Mouse (Mus musculus): ENCODE measurements around the gene St6gal2. TPM values are rescaled to one million over a fixed set of nuclear protein-coding genes. Genes with fewer than 3 reads are reported as not detected.

Gene St6gal2
- polyA plus RNA-seq (2014; fragmentation: Nextera tagmentation; extraction: Ambion mirVana), result 1.7 and 2.2 TPM in 2 replicates

- H3K27me3 ChIP-seq (ENCODE audit: insufficient read depth, low read length), result peaks cover 29% of the 10 kb centered on the region
- no peaks in the 10 kb centered on the region for H3K9me3 ChIP-seq (ENCODE audit: low read depth, low read length)
- no peak within 1 kb of the TSS for H3K27ac ChIP-seq (ENCODE audit: low read depth)
These were observed at the start of gene St6gal2 for GRCm38 (mm10) chr17:55445250-55446184. Gene St6gal2 (plus strand): TSS chr17:55445382.

DNA sequence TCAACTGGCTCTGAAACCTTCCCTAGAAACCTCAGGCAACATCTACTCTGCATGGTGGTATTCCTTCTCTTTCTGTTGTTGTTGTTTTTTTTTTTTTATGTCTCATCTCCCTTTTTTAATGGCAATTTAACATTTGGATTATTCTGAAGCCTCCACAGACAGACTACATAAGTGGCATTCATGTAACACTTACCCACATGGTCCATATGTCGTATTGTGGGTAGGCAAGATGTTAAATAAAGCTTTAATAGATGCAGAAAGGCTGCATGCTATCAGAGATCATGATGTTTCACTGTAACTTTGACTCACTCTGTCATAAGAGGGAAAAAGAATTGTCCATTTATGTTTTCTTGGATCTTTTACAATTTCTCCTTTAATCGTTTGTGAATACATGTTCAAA is 39.1 kb upstream of the St6gal2 start:
- TF ChIP-seq CTCF (IDR thresholded peaks at IDR 0.05; ENCODE audit: low read depth), result no peak
- H3K9me3 ChIP-seq (ENCODE audit: low read depth, low read length), result no peaks in the 10 kb centered on the region
- no peak overlapping the region for H3K4me2 ChIP-seq
- ATAC-seq (ENCODE audit: insufficient read depth), result no peak
- DNase-seq, result no peak
- H3K9ac ChIP-seq, result no peak overlapping the region
- H3K27ac ChIP-seq (ENCODE audit: low read depth), result no peak overlapping the region
- WGBS, result 85% methylated on average over 2 of the region's 2 CpGs
- H3K27me3 ChIP-seq (ENCODE audit: insufficient read depth, low read length), result no peaks in the 10 kb centered on the region
- H3K4me1 ChIP-seq (ENCODE audit: insufficient read depth), result no peaks in the 10 kb centered on the region
- H3K4me3 ChIP-seq (ENCODE audit: low read depth, low read length), result no peak overlapping the region
- no peaks in the 10 kb centered on the region for H3K36me3 ChIP-seq (ENCODE audit: insufficient read depth)

More at GRCm38 (mm10) chr17:55445250-55446184, at the start of gene St6gal2:
- TF ChIP-seq CTCF (IDR thresholded peaks at IDR 0.05; ENCODE audit: low read depth), result no peak
- under 1% methylated on average over 84 of the region's 84 CpGs for WGBS
- DNase-seq, result peak; percentile 59
- H3K4me1 ChIP-seq (ENCODE audit: insufficient read depth), result no peaks in the 10 kb centered on the region
- peak within 1 kb of the TSS; percentile 51 for H3K4me3 ChIP-seq (ENCODE audit: low read depth, low read length)
- peak; percentile 89 for ATAC-seq (ENCODE audit: insufficient read depth)
- peak within 1 kb of the TSS; percentile 54 for H3K9ac ChIP-seq
- H3K4me2 ChIP-seq, result peak within 1 kb of the TSS; percentile 98
- no peaks in the 10 kb centered on the region for H3K36me3 ChIP-seq (ENCODE audit: insufficient read depth)

DNA sequence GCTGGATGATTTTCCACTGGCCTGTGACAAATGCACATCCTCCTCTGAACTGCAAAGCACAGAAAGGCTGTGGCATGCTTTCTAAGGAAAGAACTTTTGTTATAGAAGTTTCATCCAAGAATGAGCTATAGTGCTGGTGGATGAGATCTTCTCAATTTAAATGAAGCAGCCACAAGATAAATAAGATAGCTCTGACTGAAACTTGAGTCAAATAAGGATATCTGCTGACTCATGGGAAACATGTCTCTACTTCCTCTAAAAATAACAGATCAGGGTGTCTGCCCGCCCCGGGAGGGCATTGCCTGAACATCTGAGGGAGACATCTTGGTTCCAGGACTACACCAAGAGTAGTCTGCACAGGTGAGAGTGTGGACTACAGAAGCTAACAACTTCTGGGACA is 28.7 kb upstream of the St6gal2 start:
- H3K9ac ChIP-seq, result no peak overlapping the region
- no peaks in the 10 kb centered on the region for H3K9me3 ChIP-seq (ENCODE audit: low read depth, low read length)
- H3K36me3 ChIP-seq (ENCODE audit: insufficient read depth), result no peaks in the 10 kb centered on the region
- no peak for TF ChIP-seq CTCF (IDR thresholded peaks at IDR 0.05; ENCODE audit: low read depth)
- WGBS, result 80% methylated on average over 2 of the region's 2 CpGs
- H3K4me2 ChIP-seq, result no peak overlapping the region
- H3K27ac ChIP-seq (ENCODE audit: low read depth), result no peak overlapping the region
- no peaks in the 10 kb centered on the region for H3K27me3 ChIP-seq (ENCODE audit: insufficient read depth, low read length)
- H3K4me1 ChIP-seq (ENCODE audit: insufficient read depth), result no peaks in the 10 kb centered on the region
- H3K4me3 ChIP-seq (ENCODE audit: low read depth, low read length), result no peak overlapping the region
- ATAC-seq (ENCODE audit: insufficient read depth) (no peak), DNase-seq (no peak)

- H3K27me3 ChIP-seq (ENCODE audit: insufficient read depth, low read length), result peaks cover 29% of the 10 kb centered on the region
- ATAC-seq (ENCODE audit: insufficient read depth) (peak; percentile 72; the same call in 1 of the 2 replicates), DNase-seq (peak; percentile 24)
- H3K9ac ChIP-seq, result peak overlapping the region; percentile 54
- H3K4me3 ChIP-seq (ENCODE audit: low read depth, low read length), result peak overlapping the region; percentile 51
- no peaks in the 10 kb centered on the region for H3K36me3 ChIP-seq (ENCODE audit: insufficient read depth)
- under 1% methylated on average over 6 of the region's 6 CpGs for WGBS
- H3K4me1 ChIP-seq (ENCODE audit: insufficient read depth), result no peaks in the 10 kb centered on the region
- no peak overlapping the region for H3K27ac ChIP-seq (ENCODE audit: low read depth)
- no peak for TF ChIP-seq CTCF (IDR thresholded peaks at IDR 0.05; ENCODE audit: low read depth)
- H3K4me2 ChIP-seq, result peak overlapping the region; percentile 98
- H3K9me3 ChIP-seq (ENCODE audit: low read depth, low read length), result no peaks in the 10 kb centered on the region
These were observed 974 bp downstream of the St6gal2 start for GRCm38 (mm10) chr17:55446185-55446527.

DNA sequence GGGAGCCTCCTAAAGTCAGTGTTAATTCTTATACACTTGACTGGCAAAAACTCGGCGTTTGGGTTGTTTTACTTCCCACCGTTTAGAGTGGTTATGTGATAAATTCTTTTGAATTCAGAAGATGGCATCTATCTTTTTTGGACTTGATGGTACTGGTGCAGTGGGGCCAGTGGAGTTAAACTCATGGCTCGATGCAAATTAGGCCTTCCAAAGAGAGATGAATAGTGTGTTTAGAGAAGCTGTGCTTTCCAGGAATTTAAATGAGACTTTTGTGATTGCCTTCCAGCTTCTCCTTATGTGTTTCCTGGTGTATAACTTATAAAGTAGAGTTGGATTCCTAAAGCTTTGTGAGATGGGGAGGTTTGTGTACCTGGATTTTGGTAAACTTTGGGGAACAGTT is 1.5 kb downstream of the St6gal2 start:
- no peak overlapping the region for H3K9ac ChIP-seq
- 10% methylated on average over 4 of the region's 4 CpGs for WGBS
- H3K4me2 ChIP-seq, result no peak overlapping the region; the same call in 1 of the 2 replicates
- H3K27me3 ChIP-seq (ENCODE audit: insufficient read depth, low read length), result peaks cover 29% of the 10 kb centered on the region
- no peaks in the 10 kb centered on the region for H3K36me3 ChIP-seq (ENCODE audit: insufficient read depth)
- ATAC-seq (ENCODE audit: insufficient read depth), result no peak
- no peak for TF ChIP-seq CTCF (IDR thresholded peaks at IDR 0.05; ENCODE audit: low read depth)
- H3K4me3 ChIP-seq (ENCODE audit: low read depth, low read length), result no peak overlapping the region
- no peaks in the 10 kb centered on the region for H3K4me1 ChIP-seq (ENCODE audit: insufficient read depth)
- H3K27ac ChIP-seq (ENCODE audit: low read depth), result no peak overlapping the region
- H3K9me3 ChIP-seq (ENCODE audit: low read depth, low read length), result no peaks in the 10 kb centered on the region
- DNase-seq, result no peak

GRCm38 (mm10) chr17:55450943-55451342 is 5.8 kb downstream of the St6gal2 start:
- Histone ChIP-seq H3K27me3 (ENCODE audit: insufficient read depth, low read length) (0 out of 2 replicates have a peak, but pooled peaks cover 9% of the 10 kb centered on the region), H3K4me2 (no peak overlapping the region), H3K9me3 (ENCODE audit: low read depth, low read length) (no peaks in the 10 kb centered on the region), H3K4me1 (ENCODE audit: insufficient read depth) (no peaks in the 10 kb centered on the region), H3K27ac (ENCODE audit: low read depth) (no peak overlapping the region), H3K4me3 (ENCODE audit: low read depth, low read length) (no peak overlapping the region), H3K9ac (no peak overlapping the region), H3K36me3 (ENCODE audit: insufficient read depth) (no peaks in the 10 kb centered on the region)
- no peak for DNase-seq
- WGBS, result 54% methylated on average over 2 of the region's 2 CpGs
- TF ChIP-seq CTCF (IDR thresholded peaks at IDR 0.05; ENCODE audit: low read depth), result no peak
- no peak for ATAC-seq (ENCODE audit: insufficient read depth)

- Histone ChIP-seq H3K9me3 (ENCODE audit: low read depth, low read length) (no peaks in the 10 kb centered on the region), H3K4me1 (ENCODE audit: insufficient read depth) (no peaks in the 10 kb centered on the region), H3K36me3 (ENCODE audit: insufficient read depth) (no peaks in the 10 kb centered on the region), H3K9ac (no peak overlapping the region), H3K27me3 (ENCODE audit: insufficient read depth, low read length) (no peaks in the 10 kb centered on the region), H3K27ac (ENCODE audit: low read depth) (no peak overlapping the region), H3K4me2 (no peak overlapping the region), H3K4me3 (ENCODE audit: low read depth, low read length) (no peak overlapping the region)
- TF ChIP-seq CTCF (IDR thresholded peaks at IDR 0.05; ENCODE audit: low read depth), result no peak
- DNase-seq (no peak), ATAC-seq (ENCODE audit: insufficient read depth) (no peak)
- 56% methylated on average over 3 of the region's 3 CpGs for WGBS
These were observed 9.3 kb downstream of the St6gal2 start for GRCm38 (mm10) chr17:55454487-55454886.
